Mouse (Mus musculus): ENCODE measurements around the gene Phactr4. TPM values are rescaled to one million over a fixed set of nuclear protein-coding genes. Genes with fewer than 3 reads are reported as not detected.

Phactr4 gene
- polyA plus RNA-seq, 1 experiment from 2014 or later: 22.5 TPM

DNA sequence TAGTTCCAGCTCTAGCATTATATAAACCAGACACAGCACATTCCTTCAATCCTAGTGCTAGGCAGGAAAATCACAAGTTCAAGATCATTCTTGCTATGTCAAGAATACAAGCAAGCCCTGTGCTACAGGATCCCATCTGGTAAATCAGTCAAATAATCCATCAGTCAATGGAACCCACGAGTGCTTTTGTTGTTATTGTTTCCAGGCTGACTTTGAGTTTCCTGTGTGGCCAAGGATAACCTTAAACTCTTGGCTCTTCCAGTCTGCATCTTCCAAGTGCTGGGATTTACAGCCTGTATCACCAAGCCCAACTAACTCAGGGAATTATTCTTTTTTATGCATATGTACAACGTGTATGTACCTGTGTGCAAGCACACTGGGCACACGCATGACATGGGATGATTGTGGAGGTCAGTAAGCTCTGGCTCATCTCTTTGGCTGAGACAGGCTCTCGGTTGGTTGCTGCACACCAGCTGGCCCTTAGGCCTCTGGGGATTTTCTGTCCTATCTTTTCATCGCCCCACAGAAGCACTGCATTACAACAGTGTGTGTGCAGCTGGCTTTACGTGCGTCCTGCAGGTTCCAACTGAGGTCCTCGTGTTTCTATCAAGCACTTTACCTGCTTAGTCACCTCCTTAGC, 36.4 kb downstream of the Phactr4 start:
- no peak overlapping the region for H3K27ac ChIP-seq
- H3K9me3 ChIP-seq: no peaks in the 10 kb centered on the region
- WGBS: 92% methylated on average over 8 of the region's 8 CpGs
- no peak for DNase-seq (ENCODE audit: extremely low spot score, low spot score)
- H3K4me1 ChIP-seq: 0 out of 2 replicates have a peak, but pooled peaks cover 3% of the 10 kb centered on the region
- peaks cover 51% of the 10 kb centered on the region for H3K36me3 ChIP-seq (replicated peaks)
- H3K4me3 ChIP-seq: no peak overlapping the region
- no peaks in the 10 kb centered on the region for H3K27me3 ChIP-seq (ENCODE audit: poor library complexity, severe bottlenecking)

- 92% methylated on average over 3 of the region's 3 CpGs for WGBS
- H3K4me1 ChIP-seq: 0 out of 2 replicates have a peak, but pooled peaks cover 3% of the 10 kb centered on the region
- no peaks in the 10 kb centered on the region for H3K27me3 ChIP-seq (ENCODE audit: poor library complexity, severe bottlenecking)
- no peak overlapping the region for H3K27ac ChIP-seq
- peaks cover 68% of the 10 kb centered on the region for H3K36me3 ChIP-seq (replicated peaks)
- DNase-seq (ENCODE audit: extremely low spot score, low spot score): no peak
- H3K4me3 ChIP-seq: no peak overlapping the region
- H3K9me3 ChIP-seq: no peaks in the 10 kb centered on the region
These were observed 38.8 kb downstream of the Phactr4 start for GRCm38 (mm10) chr4:132383455-132383854.

DNA sequence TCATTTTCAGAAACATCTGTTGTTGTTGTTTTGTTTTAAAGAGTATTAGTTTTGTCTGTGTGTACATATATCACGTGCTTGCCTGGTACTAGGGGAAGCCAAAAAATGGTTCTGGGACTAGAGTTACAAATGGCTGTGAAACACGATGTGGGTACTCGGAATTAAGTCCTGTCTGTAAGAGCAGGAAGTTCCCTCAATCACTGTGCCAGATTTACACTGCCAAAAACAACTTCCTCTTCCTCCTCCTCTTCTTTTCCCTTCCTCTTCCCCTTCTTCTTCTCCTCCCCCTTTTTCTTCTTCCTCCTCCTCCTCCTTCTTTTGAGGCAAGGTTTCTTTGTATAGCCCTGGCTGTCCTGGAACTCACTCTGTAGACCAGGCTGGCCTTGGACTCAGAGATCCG, 40.0 kb downstream of the Phactr4 start:
- 93% methylated on average over 4 of the region's 4 CpGs for WGBS
- no peak for DNase-seq (ENCODE audit: extremely low spot score, low spot score)
- H3K4me3 ChIP-seq: no peak overlapping the region
- H3K4me1 ChIP-seq: no peaks in the 10 kb centered on the region
- H3K9me3 ChIP-seq: no peaks in the 10 kb centered on the region
- peaks cover 80% of the 10 kb centered on the region for H3K36me3 ChIP-seq (replicated peaks)
- no peak overlapping the region for H3K27ac ChIP-seq
- H3K27me3 ChIP-seq (ENCODE audit: poor library complexity, severe bottlenecking): no peaks in the 10 kb centered on the region

- 98% methylated on average over 2 of the region's 2 CpGs for WGBS
- no peak for DNase-seq (ENCODE audit: extremely low spot score, low spot score)
- Histone ChIP-seq H3K27ac (no peak overlapping the region), H3K36me3 (replicated peaks) (peaks cover 83% of the 10 kb centered on the region), H3K9me3 (no peaks in the 10 kb centered on the region), H3K27me3 (ENCODE audit: poor library complexity, severe bottlenecking) (no peaks in the 10 kb centered on the region), H3K4me3 (no peak overlapping the region), H3K4me1 (no peaks in the 10 kb centered on the region)
These were observed 41.2 kb downstream of the Phactr4 start for GRCm38 (mm10) chr4:132380965-132381616.

DNA sequence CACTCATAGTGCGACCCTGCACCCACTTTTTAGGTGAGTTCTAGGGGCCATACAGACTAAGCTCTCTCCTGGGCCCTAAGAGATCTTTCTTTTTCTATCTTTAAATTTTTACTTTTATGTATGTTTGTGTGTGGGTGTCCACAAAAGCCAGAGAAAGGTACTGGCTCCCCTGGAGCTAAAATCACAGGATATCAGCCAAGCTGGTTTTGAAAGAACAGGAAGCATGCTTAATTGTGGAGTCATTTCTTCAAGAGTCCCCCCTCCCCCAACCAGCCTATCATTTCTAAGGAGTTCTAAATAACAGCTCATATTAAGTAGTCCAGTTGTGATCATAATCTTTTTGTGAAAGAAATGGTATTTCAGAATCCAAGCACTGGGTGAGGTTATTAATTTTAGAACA, 48.5 kb downstream of the Phactr4 start:
- Histone ChIP-seq H3K9me3 (no peaks in the 10 kb centered on the region), H3K27ac (no peak overlapping the region), H3K27me3 (ENCODE audit: poor library complexity, severe bottlenecking) (no peaks in the 10 kb centered on the region), H3K4me1 (no peaks in the 10 kb centered on the region), H3K36me3 (replicated peaks) (peaks cover 96% of the 10 kb centered on the region), H3K4me3 (no peak overlapping the region)
- DNase-seq (ENCODE audit: extremely low spot score, low spot score): no peak
- 97% methylated on average over 1 of the region's 1 CpGs for WGBS

DNA sequence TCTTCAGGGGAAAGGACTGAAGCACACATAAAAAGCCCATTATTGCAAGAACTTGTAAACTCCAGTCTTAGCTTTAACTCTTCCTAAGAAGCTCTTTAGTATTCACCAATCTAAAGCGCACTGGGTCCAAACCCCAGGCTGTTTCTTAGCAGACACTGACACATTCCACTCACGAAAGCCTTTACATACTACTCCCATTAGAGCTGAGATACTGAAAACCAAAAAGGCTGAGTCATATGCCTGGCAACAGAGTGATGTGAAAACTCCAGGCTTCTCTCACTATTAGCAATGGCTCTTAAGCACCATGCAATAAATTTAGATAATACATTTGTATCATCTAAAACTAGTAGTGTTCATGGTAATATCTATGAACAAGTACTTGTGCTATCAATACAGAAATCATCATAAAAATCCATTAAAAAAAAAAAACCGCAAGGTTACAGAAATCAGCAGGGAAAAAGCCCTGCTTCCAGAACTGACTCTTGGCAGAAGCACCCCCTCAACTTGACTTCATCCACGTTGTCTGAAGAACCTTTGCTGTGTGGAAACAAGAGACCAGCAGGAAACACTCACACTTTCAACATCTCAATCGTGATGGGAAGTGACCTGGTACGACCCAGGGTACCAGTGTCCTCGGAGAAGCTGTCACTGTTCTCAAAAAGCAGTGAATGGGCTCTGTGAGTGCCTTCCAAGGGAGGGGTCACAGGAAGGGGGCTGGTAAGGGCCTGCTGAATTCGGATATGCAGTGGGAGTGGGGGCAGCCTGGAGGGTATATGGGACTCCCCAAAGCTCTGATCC, 52.1 kb downstream of the Phactr4 start:
- DNase-seq (ENCODE audit: extremely low spot score, low spot score): no peak
- H3K9me3 ChIP-seq: no peaks in the 10 kb centered on the region
- no peaks in the 10 kb centered on the region for H3K4me1 ChIP-seq
- H3K36me3 ChIP-seq (replicated peaks): peaks cover 100% of the 10 kb centered on the region
- H3K27ac ChIP-seq: no peak overlapping the region
- no peak overlapping the region for H3K4me3 ChIP-seq
- H3K27me3 ChIP-seq (ENCODE audit: poor library complexity, severe bottlenecking): no peaks in the 10 kb centered on the region
- WGBS: 85% methylated on average over 8 of the region's 8 CpGs

GRCm38 (mm10) chr4:132367480-132368201, 54.6 kb downstream of the Phactr4 start:
- peaks cover 96% of the 10 kb centered on the region for H3K36me3 ChIP-seq (replicated peaks)
- 94% methylated on average over 18 of the region's 18 CpGs for WGBS

DNA sequence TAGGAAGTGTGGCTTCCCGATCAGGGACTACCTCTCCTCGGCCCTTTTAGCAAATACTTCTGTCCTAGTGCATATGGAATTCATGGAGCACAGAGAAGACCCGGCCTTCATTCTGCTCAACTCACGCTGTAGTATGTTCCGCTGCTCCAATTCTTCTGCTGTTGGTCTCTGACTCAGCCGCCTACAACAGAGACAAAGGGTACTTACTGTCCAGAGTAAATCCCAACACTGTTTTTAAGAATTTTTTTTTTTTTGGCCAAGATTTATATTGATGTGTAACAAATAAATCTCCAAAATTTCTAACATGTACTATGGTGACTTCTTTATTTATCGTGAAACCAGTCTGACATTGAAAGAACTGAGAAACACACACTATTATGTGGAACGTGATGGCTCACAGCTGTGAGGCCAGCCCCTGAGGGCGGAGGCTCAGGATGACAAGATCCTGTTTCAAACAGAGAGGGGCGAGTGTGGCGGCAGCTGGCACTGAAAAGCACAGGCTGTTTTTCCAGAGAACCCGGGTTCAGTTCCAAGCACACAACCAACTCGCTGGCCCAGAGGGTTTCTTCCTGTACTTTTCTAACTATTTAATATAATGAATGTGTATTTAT, 56.7 kb downstream of the Phactr4 start:
- Histone ChIP-seq H3K4me1 (no peaks in the 10 kb centered on the region), H3K36me3 (replicated peaks) (peaks cover 91% of the 10 kb centered on the region), H3K4me3 (no peak overlapping the region), H3K9me3 (no peaks in the 10 kb centered on the region), H3K27me3 (ENCODE audit: poor library complexity, severe bottlenecking) (no peaks in the 10 kb centered on the region), H3K27ac (no peak overlapping the region)
- DNase-seq (ENCODE audit: extremely low spot score, low spot score): no peak
- 82% methylated on average over 13 of the region's 13 CpGs for WGBS

More at GRCm38 (mm10) chr4:132367480-132368201, 54.6 kb downstream of the Phactr4 start:
- no peak overlapping the region for H3K27ac ChIP-seq
- DNase-seq (ENCODE audit: extremely low spot score, low spot score): no peak
- no peaks in the 10 kb centered on the region for H3K27me3 ChIP-seq (ENCODE audit: poor library complexity, severe bottlenecking)
- no peaks in the 10 kb centered on the region for H3K4me1 ChIP-seq
- no peak overlapping the region for H3K4me3 ChIP-seq
- H3K9me3 ChIP-seq: no peaks in the 10 kb centered on the region

DNA sequence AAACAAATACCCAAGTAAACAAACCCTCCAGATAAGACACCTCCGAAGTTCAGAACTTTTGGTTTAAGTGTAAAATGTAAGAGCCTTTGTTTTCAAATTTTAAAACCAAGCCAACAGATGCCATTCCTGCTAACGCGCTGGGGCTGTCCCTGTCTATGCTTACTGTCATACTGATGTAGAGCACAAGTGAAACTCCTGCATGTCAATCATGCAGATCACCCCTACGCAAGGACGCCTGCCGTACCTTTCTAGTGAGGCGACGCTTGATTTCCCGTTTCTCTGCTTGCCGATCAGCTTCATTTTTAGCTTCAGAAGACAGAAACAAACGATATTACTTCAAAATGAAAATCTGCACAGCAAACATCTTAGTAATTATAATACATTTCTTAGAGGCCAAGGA, 58.8 kb downstream of the Phactr4 start:
- H3K9me3 ChIP-seq: no peaks in the 10 kb centered on the region
- 95% methylated on average over 11 of the region's 11 CpGs for WGBS
- H3K4me1 ChIP-seq: no peaks in the 10 kb centered on the region
- no peaks in the 10 kb centered on the region for H3K27me3 ChIP-seq (ENCODE audit: poor library complexity, severe bottlenecking)
- H3K27ac ChIP-seq: no peak overlapping the region
- H3K4me3 ChIP-seq: no peak overlapping the region
- DNase-seq (ENCODE audit: extremely low spot score, low spot score): no peak
- peaks cover 91% of the 10 kb centered on the region for H3K36me3 ChIP-seq (replicated peaks)

GRCm38 (mm10) chr4:132359510-132359909, 62.8 kb downstream of the Phactr4 start:
- Histone ChIP-seq H3K4me1 (no peaks in the 10 kb centered on the region; the same call in 1 of the 2 replicates), H3K27ac (no peak overlapping the region), H3K27me3 (ENCODE audit: poor library complexity, severe bottlenecking) (no peaks in the 10 kb centered on the region), H3K9me3 (no peaks in the 10 kb centered on the region), H3K36me3 (replicated peaks) (peaks cover 76% of the 10 kb centered on the region), H3K4me3 (no peak overlapping the region)
- WGBS: 87% methylated on average over 4 of the region's 4 CpGs
- no peak for DNase-seq (ENCODE audit: extremely low spot score, low spot score)

- Histone ChIP-seq H3K27me3 (ENCODE audit: poor library complexity, severe bottlenecking) (no peaks in the 10 kb centered on the region), H3K4me3 (no peak overlapping the region), H3K4me1 (peaks cover 19% of the 10 kb centered on the region), H3K9me3 (no peaks in the 10 kb centered on the region), H3K27ac (no peak overlapping the region), H3K36me3 (replicated peaks) (peaks cover 67% of the 10 kb centered on the region)
- DNase-seq (ENCODE audit: extremely low spot score, low spot score): no peak
- 41% methylated on average over 12 of the region's 12 CpGs for WGBS
These were observed 66.1 kb downstream of the Phactr4 start for GRCm38 (mm10) chr4:132356170-132356569.

DNA sequence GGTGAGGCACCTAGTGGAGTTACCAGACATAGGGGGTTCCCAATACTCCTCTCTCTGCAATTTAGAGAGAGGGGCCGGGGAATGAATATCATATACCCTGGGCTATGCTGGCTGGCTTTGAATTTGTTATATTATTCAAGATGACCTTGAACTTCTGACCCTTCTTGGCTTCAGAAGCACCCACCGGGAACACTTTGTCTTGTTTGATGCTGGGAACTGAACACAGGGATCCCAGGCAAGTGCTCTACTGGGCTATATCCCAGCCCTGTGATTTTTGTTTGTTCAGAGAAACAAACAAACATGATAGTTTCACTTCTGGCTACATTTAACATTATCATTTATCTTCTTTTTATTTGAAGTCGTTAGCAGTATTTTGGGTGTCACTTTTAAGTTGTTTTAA, 66.9 kb downstream of the Phactr4 start:
- Histone ChIP-seq H3K4me3 (no peak overlapping the region), H3K4me1 (peaks cover 22% of the 10 kb centered on the region), H3K27me3 (ENCODE audit: poor library complexity, severe bottlenecking) (no peaks in the 10 kb centered on the region), H3K9me3 (no peaks in the 10 kb centered on the region), H3K36me3 (replicated peaks) (peaks cover 67% of the 10 kb centered on the region), H3K27ac (no peak overlapping the region)
- DNase-seq (ENCODE audit: extremely low spot score, low spot score): no peak
- WGBS: 87% methylated on average over 3 of the region's 3 CpGs

Measured in forebrain, embryonic 10.5 days (tissue).